Mouse (Mus musculus) frontal cortex, postnatal 10 days (tissue): ENCODE measurements around the gene Rpl36a-ps1.

ENCODE experiments used
- DNase-seq, 2 experiments: peaks; one replicate each; pipeline ENCODE4 v3.0.0; 2022; ENCODE audit warnings: low spot score in 2 of 2, mixed read lengths in 1 of 2

The Rpl36a-ps1 gene

DNA sequence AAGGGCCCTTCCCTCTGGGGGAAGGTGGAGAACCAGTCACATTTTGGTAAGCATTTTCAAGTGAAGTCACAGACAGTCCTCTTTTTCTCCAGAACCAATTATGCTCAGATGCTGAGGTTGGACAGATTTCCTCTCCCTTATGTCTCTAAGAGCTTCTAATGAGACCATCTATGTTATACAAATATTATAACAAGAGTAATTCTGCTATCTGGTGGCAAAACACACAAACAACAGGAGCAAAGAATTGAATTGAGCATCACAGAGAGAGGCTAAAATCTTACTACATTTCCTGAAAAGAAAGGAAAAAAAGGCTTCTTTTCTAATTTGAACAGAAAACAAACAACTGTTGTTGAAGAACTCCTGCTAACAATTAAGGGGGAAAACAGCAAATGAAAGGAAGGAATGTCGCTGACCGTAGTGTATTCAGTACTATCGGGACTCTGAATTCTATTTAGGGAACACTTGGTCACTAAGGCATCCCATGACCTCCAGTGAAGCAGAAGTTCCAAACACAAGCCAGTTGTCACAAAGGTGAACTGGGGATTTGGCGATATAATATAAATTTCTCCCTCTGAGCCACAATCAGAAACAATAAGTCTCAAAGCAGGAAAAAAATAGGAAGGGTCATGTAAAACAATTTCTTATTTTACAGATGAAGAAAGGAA lies 42.4 kb downstream of the Rpl36a-ps1 start:
- no peak for DNase-seq
